Mouse (Mus musculus): ENCODE measurements around the gene Gria1. TPM values are rescaled to one million over a fixed set of nuclear protein-coding genes. Genes with fewer than 3 reads are reported as not detected.

Gria1 gene
- polyA plus RNA-seq, 1 experiment from 2014 or later = 10.9 TPM

- H3K9me3 ChIP-seq = no peaks in the 10 kb centered on the region
- no peak for ATAC-seq (ENCODE audit: low FRiP score, low read depth)
- no peak overlapping the region for H3K4me2 ChIP-seq (replicated peaks)
- H3K4me1 ChIP-seq = no peaks in the 10 kb centered on the region
- H3K9ac ChIP-seq = no peak overlapping the region
- H3K27ac ChIP-seq = no peak overlapping the region
- H3K4me3 ChIP-seq = no peak overlapping the region
- WGBS = 86% methylated on average over 13 of the region's 13 CpGs
- H3K36me3 ChIP-seq = no peaks in the 10 kb centered on the region
- no peaks in the 10 kb centered on the region for H3K27me3 ChIP-seq (replicated peaks)
These were observed 306.3 kb downstream of the Gria1 start for GRCm38 (mm10) chr11:57317478-57317877.

- H3K27me3 ChIP-seq (replicated peaks) = no peaks in the 10 kb centered on the region
- no peaks in the 10 kb centered on the region for H3K4me1 ChIP-seq
- H3K9ac ChIP-seq = no peak overlapping the region
- 91% methylated on average over 3 of the region's 3 CpGs for WGBS
- ATAC-seq (ENCODE audit: low FRiP score, low read depth) = no peak
- no peak overlapping the region for H3K4me3 ChIP-seq
- H3K36me3 ChIP-seq = no peaks in the 10 kb centered on the region
- H3K9me3 ChIP-seq = no peaks in the 10 kb centered on the region
- H3K27ac ChIP-seq = no peak overlapping the region
- H3K4me2 ChIP-seq (replicated peaks) = no peak overlapping the region
These were observed 308.2 kb downstream of the Gria1 start for GRCm38 (mm10) chr11:57319374-57319773.

- 90% methylated on average over 4 of the region's 4 CpGs for WGBS
- no peak for ATAC-seq (ENCODE audit: low FRiP score, low read depth)
These were observed 312.9 kb downstream of the Gria1 start for GRCm38 (mm10) chr11:57324099-57324498.

More at GRCm38 (mm10) chr11:57324099-57324498, 312.9 kb downstream of the Gria1 start:
- H3K4me1 ChIP-seq = no peaks in the 10 kb centered on the region
- no peaks in the 10 kb centered on the region for H3K9me3 ChIP-seq
- no peaks in the 10 kb centered on the region for H3K27me3 ChIP-seq (replicated peaks)
- H3K36me3 ChIP-seq = no peaks in the 10 kb centered on the region
- H3K9ac ChIP-seq = no peak overlapping the region
- H3K27ac ChIP-seq = no peak overlapping the region
- no peak overlapping the region for H3K4me3 ChIP-seq
- H3K4me2 ChIP-seq (replicated peaks) = no peak overlapping the region

All from neural tube, embryonic 12.5 days (tissue).